In the genomic region with DNA sequence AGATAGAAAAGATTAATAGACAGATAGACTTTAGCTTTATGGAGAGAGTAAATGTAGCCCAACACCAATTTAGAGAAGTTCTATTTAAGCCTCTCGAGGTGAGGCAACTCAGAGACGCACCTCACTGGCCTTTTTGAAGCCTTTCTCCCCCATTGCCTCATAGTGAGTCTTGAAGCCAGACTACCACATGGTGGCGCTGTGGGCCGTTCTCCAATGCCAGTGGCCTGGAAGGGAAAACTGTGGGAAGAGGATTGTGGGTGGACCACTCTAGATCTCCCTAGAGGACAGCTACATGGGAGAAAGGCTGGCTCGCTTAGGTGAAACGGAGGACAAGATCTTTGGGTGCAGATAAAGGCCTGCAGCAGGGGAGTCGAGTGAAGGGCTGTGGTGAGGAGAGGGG, we compare ENCODE assay signal across 8 mouse cellular contexts.
DNase-seq lines count a peak whose midpoint lies in the region; ATAC-seq and TF ChIP-seq lines count a peak whose summit lies in the region.

No protein-coding gene starts in this region.

- H3K4me1 ChIP-seq in kidney, postnatal 0 days (replicated peaks; ENCODE audit: insufficient read depth, low read length): 0 out of 2 replicates have a peak, but pooled peaks cover 2% of the 10 kb centered on the region
- H3K4me1 ChIP-seq in kidney, embryonic 14.5 days (ENCODE audit: control insufficient read depth, insufficient read depth, low read length): no peaks in the 10 kb centered on the region
- H3K4me1 ChIP-seq in limb, embryonic 14.5 days (ENCODE audit: control insufficient read depth, insufficient read depth, low read length): peaks cover 38% of the 10 kb centered on the region

- no peaks in the 10 kb centered on the region for H3K36me3 ChIP-seq in kidney, postnatal 0 days (ENCODE audit: insufficient read depth, low read length)
- no peaks in the 10 kb centered on the region for H3K36me3 ChIP-seq in kidney, embryonic 14.5 days (ENCODE audit: control insufficient read depth, insufficient read depth, low read length)
- no peaks in the 10 kb centered on the region for H3K36me3 ChIP-seq in limb, embryonic 14.5 days (ENCODE audit: control insufficient read depth, insufficient read depth, low read length)

- intact Hi-C loops in heart, postnatal 14 days (cut with DNase I): loop anchor here (2.0 to 5.0 kb wide), 2 partner anchors 119 to 515 kb away; no protein-coding TSS in a partner anchor

- H3K9ac ChIP-seq in kidney, postnatal 0 days (ENCODE audit: low read depth, low read length): no peak overlapping the region
- H3K9ac ChIP-seq in kidney, embryonic 14.5 days (ENCODE audit: low read depth, low read length): no peak overlapping the region
- no peak overlapping the region for H3K9ac ChIP-seq in limb, embryonic 14.5 days (ENCODE audit: low read depth, low read length, severe bottlenecking)

- no peak overlapping the region for H3K4me2 ChIP-seq in kidney, postnatal 0 days (ENCODE audit: low read length)
- H3K4me2 ChIP-seq in kidney, embryonic 14.5 days (replicated peaks; ENCODE audit: low read depth, low read length): no peak overlapping the region
- H3K4me2 ChIP-seq in limb, embryonic 14.5 days (replicated peaks; ENCODE audit: low read depth, low read length, severe bottlenecking): 0 out of 2 replicates have a peak overlapping the region, but pooled peaks have one; percentile 22

- H3K9me3 ChIP-seq in kidney, postnatal 0 days (replicated peaks; ENCODE audit: low read length): no peaks in the 10 kb centered on the region
- no peaks in the 10 kb centered on the region for H3K9me3 ChIP-seq in kidney, embryonic 14.5 days (ENCODE audit: control insufficient read depth, low read length)
- no peaks in the 10 kb centered on the region for H3K9me3 ChIP-seq in limb, embryonic 14.5 days (ENCODE audit: control insufficient read depth, low read length)

- no peak overlapping the region for H3K27ac ChIP-seq in kidney, postnatal 0 days
- H3K27ac ChIP-seq in kidney, embryonic 14.5 days (ENCODE audit: low read depth, low read length): no peak overlapping the region
- H3K27ac ChIP-seq in limb, embryonic 14.5 days (replicated peaks; ENCODE audit: low read depth, low read length): no peak overlapping the region

- no peak overlapping the region for H3K4me3 ChIP-seq in kidney, postnatal 0 days (replicated peaks; ENCODE audit: low read depth, low read length)
- H3K4me3 ChIP-seq in kidney, embryonic 14.5 days (ENCODE audit: low read length): no peak overlapping the region
- H3K4me3 ChIP-seq in limb, embryonic 14.5 days (replicated peaks; ENCODE audit: low read length): no peak overlapping the region

- peak; percentile 86 for TF ChIP-seq CTCF in kidney, postnatal 0 days (IDR thresholded peaks at IDR 0.05; ENCODE audit: low read depth)

- peak; percentile 89 for DNase-seq in kidney, postnatal 0 days (ENCODE audit: low spot score)
- DNase-seq in adrenal gland, adult (ENCODE audit: inconsistent age in 2 of 2, low spot score in 1 of 2): peak; percentile 82 to 92
- DNase-seq in embryo, embryonic 10.5 days (ENCODE audit: low spot score): peak; percentile 88
- DNase-seq in heart, postnatal 14 days: peak; percentile 65 to 79
- peak; percentile 78 for DNase-seq in limb, embryonic 14.5 days (ENCODE audit: low spot score)
- peak; percentile 93 for DNase-seq in retina, embryonic 14.5 days (ENCODE audit: low spot score)
- peak; percentile 44 to 85 for DNase-seq in urinary bladder, postnatal 4 days (ENCODE audit: low spot score in 2 of 2)

- TF ChIP-seq POLR2A in limb, embryonic 14.5 days (IDR thresholded peaks at IDR 0.05; ENCODE audit: borderline replicate concordance, extremely low read depth, insufficient read depth, insufficient read length): no peak

- no peaks in the 10 kb centered on the region for H3K27me3 ChIP-seq in kidney, postnatal 0 days (ENCODE audit: insufficient read depth, low read length)
- no peaks in the 10 kb centered on the region for H3K27me3 ChIP-seq in kidney, embryonic 14.5 days (ENCODE audit: control insufficient read depth, insufficient read depth, low read length)
- no peaks in the 10 kb centered on the region for H3K27me3 ChIP-seq in limb, embryonic 14.5 days (ENCODE audit: control insufficient read depth, insufficient read depth, low read length)

- WGBS in kidney, postnatal 0 days: 39% methylated on average over 7 of the region's 7 CpGs
- WGBS in kidney, embryonic 14.5 days: 31% methylated on average over 7 of the region's 7 CpGs
- 28% methylated on average over 7 of the region's 7 CpGs for WGBS in limb, embryonic 14.5 days

- ATAC-seq in kidney, postnatal 0 days (replicated peaks; ENCODE audit: low FRiP score, low read depth): 0 out of 2 replicates have a peak, but pooled peaks have one; percentile 27
- ATAC-seq in kidney, embryonic 14.5 days (ENCODE audit: low FRiP score, low TSS enrichment): no peak
- no peak for ATAC-seq in limb, embryonic 14.5 days (ENCODE audit: low FRiP score, low read depth)
